9 mouse cellular contexts compared by ENCODE assay signal in genomic region chr11:113014186-113015010, GRCm38 (mm10).
DNase-seq lines count a peak whose midpoint lies in the region; ATAC-seq and TF ChIP-seq lines count a peak whose summit lies in the region.
"Had no signal": no experiment of that assay in that cellular context is flagged by ENCODE, and none has a peak within 500 bp of the region (broad histone marks: within the 10 kb centered on the region; RNA-seq: fewer than 3 reads in every experiment).

No protein-coding gene starts in this region.

- H3K27ac ChIP-seq in forebrain, postnatal 0 days (ENCODE audit: low read depth, low read length), result peak overlapping the region; percentile 62
- peak overlapping the region; percentile 46; the same call in 1 of the 2 replicates for H3K27ac ChIP-seq in midbrain, embryonic 15.5 days
- H3K27ac ChIP-seq: liver, embryonic 14.5 days had no signal

- H3K4me3 ChIP-seq in forebrain, postnatal 0 days (ENCODE audit: low read depth, low read length), result no peak overlapping the region
- H3K4me3 ChIP-seq in midbrain, embryonic 15.5 days, result no peak overlapping the region

- WGBS in forebrain, postnatal 0 days, result 25% methylated on average over 10 of the region's 10 CpGs
- 48% methylated on average over 10 of the region's 10 CpGs for WGBS in midbrain, embryonic 15.5 days

- no peaks in the 10 kb centered on the region for H3K9me3 ChIP-seq in forebrain, postnatal 0 days (ENCODE audit: low read length)
- H3K9me3 ChIP-seq in midbrain, embryonic 15.5 days, result no peaks in the 10 kb centered on the region

- DNase-seq in brain, adult 2 months (ENCODE audit: low read depth, low spot score), result peak; percentile 39
- peak; percentile 62 for DNase-seq in embryo, embryonic 11.5 days (ENCODE audit: low read depth, low spot score)
- DNase-seq in forebrain, postnatal 0 days, result peak; percentile 81
- DNase-seq in gastrocnemius, postnatal 14 days, result no peak
- no peak for DNase-seq in Muller cell, postnatal 12 days (ENCODE audit: inconsistent ontology term)
- DNase-seq: kidney, postnatal 36 days had no signal

- H3K4me1 ChIP-seq in forebrain, postnatal 0 days (ENCODE audit: insufficient read depth), result peaks cover 24% of the 10 kb centered on the region
- H3K4me1 ChIP-seq in midbrain, embryonic 15.5 days, result peaks cover 35% of the 10 kb centered on the region

- no peak overlapping the region for H3K4me2 ChIP-seq in forebrain, postnatal 0 days (ENCODE audit: low read depth)
- H3K4me2 ChIP-seq in midbrain, embryonic 15.5 days, result no peak overlapping the region

- peak; percentile 70 for ATAC-seq in forebrain, postnatal 0 days
- no peak for ATAC-seq in midbrain, embryonic 15.5 days (replicated peaks)
- ATAC-seq in erythroblast, adult 5-6 weeks (replicated peaks; ENCODE audit: low FRiP score, poor library complexity, severe bottlenecking), result no peak

- H3K9ac ChIP-seq in forebrain, postnatal 0 days, result no peak overlapping the region
- no peak overlapping the region for H3K9ac ChIP-seq in midbrain, embryonic 15.5 days
- H3K9ac ChIP-seq: liver, embryonic 14.5 days had no signal

- no peaks in the 10 kb centered on the region for H3K27me3 ChIP-seq in forebrain, postnatal 0 days (ENCODE audit: insufficient read depth, low read length)
- H3K27me3 ChIP-seq in midbrain, embryonic 15.5 days (replicated peaks), result no peaks in the 10 kb centered on the region

- H3K36me3 ChIP-seq in forebrain, postnatal 0 days (ENCODE audit: insufficient read depth), result no peaks in the 10 kb centered on the region
- H3K36me3 ChIP-seq in midbrain, embryonic 15.5 days (replicated peaks), result no peaks in the 10 kb centered on the region

- intact Hi-C loops in gastrocnemius, postnatal 14 days (cut with DNase I; ENCODE audit: low total_unique reads), result no loop called here

- TF ChIP-seq CTCF in forebrain, postnatal 0 days (IDR thresholded peaks at IDR 0.05; ENCODE audit: low read depth), result no peak

Comparison
In these comparisons a context has a peak if more than half of its experiments do, and no peak if none do; other contexts are left out.
1. DNase-seq: peak in brain, adult 2 months (single experiment), embryo, embryonic 11.5 days (single experiment) and forebrain, postnatal 0 days (single experiment); none in gastrocnemius, postnatal 14 days (single experiment) and Muller cell, postnatal 12 days (single experiment).